Mouse (Mus musculus) hindbrain, embryonic 13.5 days (tissue): ENCODE measurements around the gene Kcnj12. TPM values are rescaled to one million over a fixed set of nuclear protein-coding genes. Genes with fewer than 3 reads are reported as not detected.

Experiments used
- ATAC-seq: fragments of 200-750 bp; cut with Nextera tagmentation; 2 replicates; pipeline ENCODE4 v1.8.0; 2017; ENCODE audit warnings: moderate TSS enrichment; ENCODE audit not compliant: low FRiP score
- H3K27ac ChIP-seq: fragments of 300-500 bp; sonication (generic); 2 replicates; pipeline ENCODE4 v1.5.1; 2015; ENCODE audit warnings: inconsistent platforms, mild to moderate bottlenecking, moderate library complexity
- H3K27me3 ChIP-seq: fragments of 300-500 bp; sonication (generic); 2 replicates; pipeline ENCODE4 v1.6.1; 2015; ENCODE audit warnings: mild to moderate bottlenecking, inconsistent platforms
- H3K36me3 ChIP-seq: fragments of 300-500 bp; sonication (generic); 2 replicates; pipeline ENCODE4 v1.6.1; 2015; ENCODE audit warnings: mild to moderate bottlenecking, inconsistent platforms
- H3K4me1 ChIP-seq: fragments of 300-500 bp; sonication (generic); replicated peaks from 2 replicates; pipeline ENCODE4 v1.6.1; 2015; ENCODE audit warnings: inconsistent platforms
- H3K4me2 ChIP-seq: fragments of 300-500 bp; sonication (generic); 2 replicates; pipeline ENCODE4 v1.6.1; 2015; ENCODE audit warnings: inconsistent platforms, mild to moderate bottlenecking, moderate library complexity
- H3K4me3 ChIP-seq: fragments of 300-500 bp; sonication (generic); 2 replicates; pipeline ENCODE4 v1.5.1; 2015; ENCODE audit warnings: mild to moderate bottlenecking, inconsistent platforms
- H3K9ac ChIP-seq: fragments of 300-500 bp; sonication (generic); 2 replicates; pipeline ENCODE4 v1.6.1; 2015; ENCODE audit warnings: mild to moderate bottlenecking, inconsistent platforms
- H3K9me3 ChIP-seq: fragments of 300-500 bp; sonication (generic); 2 replicates; pipeline ENCODE4 v1.6.1; 2016; ENCODE audit warnings: inconsistent platforms
- WGBS: fragments of 180-500 bp; shearing (Covaris S2); methylation state at CpG from one replicate; pipeline ENCODE4 v1.1.7; 2015; 5-methylcytosine and 5-hydroxymethylcytosine counted together
- polyA plus RNA-seq: library from polyadenylated mRNA; unstranded; fragments of >200 nt; fragmentation: Nextera tagmentation; extraction: Ambion mirVana; gene quantifications from 2 replicates; pipeline ENCODE4 v1.2.1, GENCODE M21; 2015

Kcnj12 gene
- polyA plus RNA-seq, 1 experiment from 2014 or later = 3.8 TPM

GRCm38 (mm10) chr11:61042593-61042992, 20.2 kb downstream of the Kcnj12 start:
- no peaks in the 10 kb centered on the region for H3K27me3 ChIP-seq
- 0 out of 2 replicates have a peak, but pooled peaks have one; percentile 21 for ATAC-seq
- H3K4me2 ChIP-seq = no peak overlapping the region
- H3K4me3 ChIP-seq = no peak overlapping the region
- peaks cover 32% of the 10 kb centered on the region for H3K4me1 ChIP-seq
- no peaks in the 10 kb centered on the region for H3K9me3 ChIP-seq
- H3K27ac ChIP-seq = peak overlapping the region; percentile 72; the same call in 1 of the 2 replicates
- peak overlapping the region; percentile 43; the same call in 1 of the 2 replicates for H3K9ac ChIP-seq
- 27% methylated on average over 8 of the region's 8 CpGs for WGBS
- H3K36me3 ChIP-seq = no peaks in the 10 kb centered on the region

- Histone ChIP-seq H3K4me2 (no peak overlapping the region), H3K4me3 (no peak overlapping the region), H3K27ac (peak overlapping the region; percentile 72; the same call in 1 of the 2 replicates), H3K9me3 (no peaks in the 10 kb centered on the region), H3K27me3 (no peaks in the 10 kb centered on the region), H3K4me1 (peaks cover 28% of the 10 kb centered on the region), H3K9ac (no peak overlapping the region), H3K36me3 (no peaks in the 10 kb centered on the region)
- WGBS = 69% methylated on average over 12 of the region's 12 CpGs
- peak; percentile 34; the same call in 1 of the 2 replicates for ATAC-seq
These were observed 21.0 kb downstream of the Kcnj12 start for GRCm38 (mm10) chr11:61043055-61043992.

- no peak for ATAC-seq
- Histone ChIP-seq H3K9ac (no peak overlapping the region), H3K9me3 (no peaks in the 10 kb centered on the region), H3K27me3 (no peaks in the 10 kb centered on the region), H3K4me2 (no peak overlapping the region), H3K36me3 (no peaks in the 10 kb centered on the region), H3K4me3 (no peak overlapping the region), H3K27ac (no peak overlapping the region), H3K4me1 (peaks cover 26% of the 10 kb centered on the region)
- 84% methylated on average over 5 of the region's 5 CpGs for WGBS
These were observed 22.4 kb downstream of the Kcnj12 start for GRCm38 (mm10) chr11:61044741-61045140.

GRCm38 (mm10) chr11:61047441-61047840, 25.1 kb downstream of the Kcnj12 start:
- H3K4me3 ChIP-seq = no peak overlapping the region
- H3K4me2 ChIP-seq = no peak overlapping the region
- WGBS = 85% methylated on average over 5 of the region's 5 CpGs
- no peaks in the 10 kb centered on the region for H3K27me3 ChIP-seq
- no peaks in the 10 kb centered on the region for H3K9me3 ChIP-seq
- no peak overlapping the region for H3K27ac ChIP-seq
- no peak overlapping the region for H3K9ac ChIP-seq
- no peaks in the 10 kb centered on the region for H3K36me3 ChIP-seq
- no peak for ATAC-seq
- H3K4me1 ChIP-seq = peaks cover 19% of the 10 kb centered on the region

- 52% methylated on average over 8 of the region's 8 CpGs for WGBS
These were observed 28.8 kb downstream of the Kcnj12 start for GRCm38 (mm10) chr11:61051151-61051550.

GRCm38 (mm10) chr11:61056871-61057270, 34.5 kb downstream of the Kcnj12 start:
- WGBS = 80% methylated on average over 5 of the region's 5 CpGs
- H3K4me3 ChIP-seq = no peak overlapping the region
- 0 out of 2 replicates have a peak, but pooled peaks cover 7% of the 10 kb centered on the region for H3K4me1 ChIP-seq
- no peak overlapping the region for H3K4me2 ChIP-seq
- H3K9me3 ChIP-seq = no peaks in the 10 kb centered on the region
- H3K36me3 ChIP-seq = no peaks in the 10 kb centered on the region
- no peak for ATAC-seq
- no peak overlapping the region for H3K9ac ChIP-seq
- H3K27me3 ChIP-seq = no peaks in the 10 kb centered on the region
- no peak overlapping the region for H3K27ac ChIP-seq

More at GRCm38 (mm10) chr11:61051151-61051550, 28.8 kb downstream of the Kcnj12 start:
- no peaks in the 10 kb centered on the region for H3K36me3 ChIP-seq
- H3K27ac ChIP-seq = no peak overlapping the region
- peaks cover 2% of the 10 kb centered on the region; the same call in 1 of the 2 replicates for H3K4me1 ChIP-seq
- no peaks in the 10 kb centered on the region for H3K27me3 ChIP-seq
- H3K4me3 ChIP-seq = no peak overlapping the region
- H3K9me3 ChIP-seq = no peaks in the 10 kb centered on the region
- H3K9ac ChIP-seq = no peak overlapping the region
- no peak for ATAC-seq
- no peak overlapping the region for H3K4me2 ChIP-seq

- 0 out of 2 replicates have a peak, but pooled peaks cover 3% of the 10 kb centered on the region for H3K27me3 ChIP-seq
- no peak for ATAC-seq
- 0 out of 2 replicates have a peak, but pooled peaks cover 7% of the 10 kb centered on the region for H3K4me1 ChIP-seq
- H3K4me3 ChIP-seq = no peak overlapping the region
- no peak overlapping the region for H3K9ac ChIP-seq
- no peaks in the 10 kb centered on the region for H3K9me3 ChIP-seq
- no peak overlapping the region for H3K27ac ChIP-seq
- 66% methylated on average over 10 of the region's 10 CpGs for WGBS
- no peak overlapping the region for H3K4me2 ChIP-seq
- no peaks in the 10 kb centered on the region for H3K36me3 ChIP-seq
These were observed 37.5 kb downstream of the Kcnj12 start for GRCm38 (mm10) chr11:61059691-61060457.

- no peaks in the 10 kb centered on the region for H3K9me3 ChIP-seq
These were observed 38.3 kb downstream of the Kcnj12 start for GRCm38 (mm10) chr11:61060634-61061033.

GRCm38 (mm10) chr11:61062548-61063461, 40.4 kb downstream of the Kcnj12 start:
- H3K9ac ChIP-seq = no peak overlapping the region
- H3K27me3 ChIP-seq = 0 out of 2 replicates have a peak, but pooled peaks cover 3% of the 10 kb centered on the region
- H3K4me2 ChIP-seq = no peak overlapping the region
- H3K4me1 ChIP-seq = 0 out of 2 replicates have a peak, but pooled peaks cover 7% of the 10 kb centered on the region
- no peaks in the 10 kb centered on the region for H3K9me3 ChIP-seq
- no peaks in the 10 kb centered on the region for H3K36me3 ChIP-seq
- 83% methylated on average over 18 of the region's 18 CpGs for WGBS
- no peak overlapping the region for H3K27ac ChIP-seq
- no peak overlapping the region for H3K4me3 ChIP-seq
- no peak for ATAC-seq

More at GRCm38 (mm10) chr11:61060634-61061033, 38.3 kb downstream of the Kcnj12 start:
- Histone ChIP-seq H3K4me1 (0 out of 2 replicates have a peak, but pooled peaks cover 7% of the 10 kb centered on the region), H3K27ac (no peak overlapping the region), H3K4me2 (no peak overlapping the region), H3K36me3 (no peaks in the 10 kb centered on the region), H3K9ac (no peak overlapping the region), H3K4me3 (no peak overlapping the region), H3K27me3 (0 out of 2 replicates have a peak, but pooled peaks cover 3% of the 10 kb centered on the region)
- ATAC-seq = no peak
- 85% methylated on average over 4 of the region's 4 CpGs for WGBS

GRCm38 (mm10) chr11:61063503-61063902, 41.1 kb downstream of the Kcnj12 start:
- Histone ChIP-seq H3K4me2 (no peak overlapping the region), H3K36me3 (no peaks in the 10 kb centered on the region), H3K4me1 (0 out of 2 replicates have a peak, but pooled peaks cover 7% of the 10 kb centered on the region), H3K27ac (no peak overlapping the region), H3K4me3 (no peak overlapping the region), H3K27me3 (0 out of 2 replicates have a peak, but pooled peaks cover 3% of the 10 kb centered on the region), H3K9me3 (no peaks in the 10 kb centered on the region), H3K9ac (no peak overlapping the region)
- no peak for ATAC-seq
- 91% methylated on average over 6 of the region's 6 CpGs for WGBS

- Histone ChIP-seq H3K9me3 (no peaks in the 10 kb centered on the region), H3K27ac (no peak overlapping the region), H3K9ac (no peak overlapping the region), H3K4me1 (no peaks in the 10 kb centered on the region), H3K4me3 (no peak overlapping the region), H3K27me3 (0 out of 2 replicates have a peak, but pooled peaks cover 3% of the 10 kb centered on the region), H3K36me3 (peaks cover 3% of the 10 kb centered on the region), H3K4me2 (no peak overlapping the region)
- WGBS = 92% methylated on average over 6 of the region's 6 CpGs
- ATAC-seq = no peak
These were observed 43.3 kb downstream of the Kcnj12 start for GRCm38 (mm10) chr11:61065620-61066019.
